Mouse (Mus musculus) G1E-ER4 (cell line): ENCODE data around the gene Cd40. TPM values are rescaled to one million over a fixed set of nuclear protein-coding genes. Genes with fewer than 3 reads are reported as not detected.

ENCODE experiments used
- GATA1 ChIP-seq: IDR thresholded peaks from one replicate; pipeline ENCODE4 v1.8.0; 2012; ENCODE audit warnings: low read length, inconsistent platforms
- polyA plus RNA-seq: library from polyadenylated mRNA; stranded (reverse); fragments of >175 nt; gene quantifications from 2 replicates; pipeline ENCODE4 v1.2.3, GENCODE M21; 2012

Cd40 gene
- polyA plus RNA-seq, 1 experiment = not detected

- TF ChIP-seq GATA1 = no peak
Observed at GRCm38 (mm10) chr2:165078605-165079004, 23.2 kb downstream of the Cd40 start.

DNA sequence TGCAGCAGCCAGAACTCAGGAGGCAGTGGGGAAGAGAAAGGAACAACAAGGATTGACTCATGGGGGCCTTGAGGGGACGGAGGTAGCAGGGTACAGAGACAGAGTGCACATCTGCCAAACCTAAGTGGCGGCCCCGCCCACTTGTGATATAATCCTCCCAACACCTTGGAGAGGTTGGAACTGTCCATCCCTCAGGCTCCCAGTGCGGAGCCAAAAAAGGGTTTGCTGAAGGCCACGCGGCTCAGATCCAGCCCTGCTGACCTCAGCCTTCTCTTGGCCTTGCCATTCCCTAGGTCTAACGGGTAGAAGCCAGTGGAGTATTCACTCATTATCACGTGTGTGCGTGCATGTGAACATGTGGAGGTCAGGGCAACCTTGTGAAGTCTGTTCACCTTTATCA lies 25.2 kb downstream of the Cd40 start:
- no peak for TF ChIP-seq GATA1

- TF ChIP-seq GATA1 = no peak
Observed at GRCm38 (mm10) chr2:165081257-165081656, 25.8 kb downstream of the Cd40 start.

GRCm38 (mm10) chr2:165086634-165087033 lies 31.2 kb downstream of the Cd40 start:
- no peak for TF ChIP-seq GATA1

DNA sequence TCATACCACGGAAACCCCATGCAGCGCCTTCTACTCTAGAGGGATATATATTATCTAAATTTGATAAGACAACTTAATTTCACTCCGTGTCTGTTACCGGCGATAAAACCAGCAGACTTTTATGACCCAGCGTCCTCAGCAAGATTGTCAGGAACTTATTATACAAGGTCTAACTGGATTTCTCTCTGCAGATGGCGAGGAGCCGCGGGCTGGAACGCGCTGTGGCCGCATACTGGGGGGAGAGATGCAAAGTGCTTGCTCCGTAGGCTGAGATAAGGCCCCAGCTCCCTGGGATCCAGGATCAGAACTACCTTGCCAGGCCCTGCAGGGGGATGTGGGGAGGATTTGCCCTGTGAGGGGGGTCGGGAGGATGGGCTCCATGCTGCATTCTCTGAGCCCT lies 34.0 kb downstream of the Cd40 start:
- no peak for TF ChIP-seq GATA1

DNA sequence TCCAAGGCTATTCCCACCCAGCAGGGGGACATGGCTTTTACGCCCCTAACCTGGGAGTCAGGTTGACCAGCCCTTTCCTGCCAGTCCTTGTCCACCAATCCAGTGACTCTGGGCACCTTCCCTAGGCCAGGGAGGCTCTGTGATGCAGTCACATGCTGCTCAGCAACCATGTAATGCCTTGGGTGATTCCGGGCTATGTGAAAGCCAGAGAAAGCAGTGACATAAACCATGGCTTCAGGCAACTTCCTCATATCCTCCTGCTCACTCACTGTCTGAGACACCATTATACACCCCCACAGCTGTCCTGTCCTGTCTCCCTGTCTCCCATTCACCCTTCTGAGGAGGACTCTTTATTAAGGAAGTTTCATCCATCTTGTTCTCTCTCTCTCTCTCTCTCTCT lies 35.2 kb downstream of the Cd40 start, which contains the start of gene 1700025C18Rik:
1700025C18Rik (minus strand) TSS at position 101 of the 400 bp plus-strand sequence.
- no peak for TF ChIP-seq GATA1

DNA sequence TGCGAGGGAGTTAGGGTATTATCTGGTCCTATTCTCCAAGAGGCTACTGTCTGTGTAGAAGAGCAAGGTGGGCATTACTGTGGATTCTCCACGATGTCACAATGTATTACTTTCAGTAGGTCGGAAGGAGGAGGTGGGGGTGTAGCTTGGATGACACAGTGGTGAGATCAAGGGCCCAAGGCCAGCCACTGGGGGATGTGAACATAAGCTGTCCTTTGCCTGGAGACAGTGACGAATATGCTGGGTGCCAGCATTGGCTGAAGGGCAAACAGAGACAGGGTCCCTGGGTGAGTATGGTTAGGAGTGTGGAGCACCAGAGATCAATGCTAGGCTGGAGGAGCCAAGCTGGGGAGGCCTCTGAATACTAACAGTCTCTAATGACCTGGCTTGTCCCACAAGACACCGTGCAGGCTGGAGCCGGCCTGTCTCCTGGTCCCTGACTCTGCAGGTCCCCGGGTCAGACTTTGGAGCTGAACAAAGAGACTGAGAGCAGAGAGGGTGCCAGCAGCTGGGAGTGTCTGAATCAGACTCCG lies 36.1 kb downstream of the Cd40 start:
- no peak for TF ChIP-seq GATA1

- no peak for TF ChIP-seq GATA1
Observed at GRCm38 (mm10) chr2:165092393-165092792, 37.0 kb downstream of the Cd40 start.

DNA sequence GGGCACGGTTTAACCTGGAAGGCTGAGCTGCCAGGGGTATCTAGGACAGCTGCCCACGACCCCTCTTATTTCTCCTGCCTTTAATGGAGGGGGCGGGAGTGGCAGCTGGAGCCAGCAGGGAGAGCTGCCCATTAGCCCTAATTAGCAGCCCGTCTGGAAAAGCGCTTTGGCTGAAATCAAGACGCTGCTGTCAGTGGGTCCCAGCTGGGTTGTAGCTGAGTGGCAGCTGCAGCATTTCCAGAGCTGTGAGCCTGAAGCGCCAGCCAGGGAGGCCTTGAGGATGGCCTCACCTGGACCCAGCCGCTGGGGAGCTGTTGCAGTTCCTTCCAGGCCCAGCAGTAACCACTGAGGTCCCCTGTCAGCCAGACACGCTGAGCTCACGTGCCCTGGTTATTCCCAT lies 40.9 kb downstream of the Cd40 start:
- TF ChIP-seq GATA1 = no peak

GRCm38 (mm10) chr2:165098861-165099260 lies 43.4 kb downstream of the Cd40 start:
- TF ChIP-seq GATA1 = no peak

GRCm38 (mm10) chr2:165100749-165101148 lies 45.3 kb downstream of the Cd40 start:
- TF ChIP-seq GATA1 = no peak

DNA sequence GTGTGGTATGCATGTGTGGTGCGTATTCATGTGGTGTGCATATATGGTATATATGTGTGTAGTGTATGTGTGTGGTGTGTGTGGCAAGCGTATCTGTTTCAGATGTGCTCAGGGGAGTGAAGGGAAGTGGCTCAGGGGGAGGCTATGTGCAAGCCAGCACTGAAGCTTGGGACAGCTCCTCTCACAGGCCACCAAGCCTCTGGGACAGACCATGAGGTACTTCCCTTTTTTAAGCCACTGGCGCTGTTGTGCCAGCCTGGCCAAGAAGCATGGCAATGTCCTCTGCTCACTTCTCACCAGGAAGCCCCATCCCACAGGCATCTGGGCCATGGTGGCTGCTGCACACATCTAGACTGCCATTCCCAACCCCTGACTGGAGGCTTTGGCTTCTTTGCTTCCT lies 47.5 kb downstream of the Cd40 start:
- no peak for TF ChIP-seq GATA1

DNA sequence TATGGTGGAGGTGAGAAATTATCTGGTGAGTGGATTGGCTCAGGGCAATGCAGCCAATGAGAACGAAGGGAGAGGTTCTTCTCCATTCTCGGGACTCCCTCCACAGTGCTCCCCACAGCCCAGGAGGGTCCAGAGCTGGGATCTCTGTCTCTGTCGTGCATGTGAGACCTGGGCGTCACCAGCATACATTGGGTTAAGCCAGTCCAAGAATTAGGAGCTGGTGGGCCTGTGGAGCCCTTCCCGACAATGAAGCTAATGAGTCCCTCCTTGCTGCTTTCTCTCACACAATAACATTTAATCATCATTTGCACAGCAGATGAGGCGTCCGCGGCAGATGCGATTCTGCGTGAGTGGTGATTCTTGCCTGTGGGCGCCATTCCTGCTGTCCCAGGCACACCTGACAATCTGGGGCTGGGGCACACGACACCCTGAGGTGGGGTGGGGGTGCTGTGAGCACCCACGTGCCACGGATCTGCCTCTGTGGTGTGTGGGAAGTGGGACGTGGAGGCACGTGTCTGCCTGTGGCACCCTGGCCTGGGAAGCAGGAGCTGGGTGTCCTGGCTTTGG lies 50.2 kb downstream of the Cd40 start:
- no peak for TF ChIP-seq GATA1

DNA sequence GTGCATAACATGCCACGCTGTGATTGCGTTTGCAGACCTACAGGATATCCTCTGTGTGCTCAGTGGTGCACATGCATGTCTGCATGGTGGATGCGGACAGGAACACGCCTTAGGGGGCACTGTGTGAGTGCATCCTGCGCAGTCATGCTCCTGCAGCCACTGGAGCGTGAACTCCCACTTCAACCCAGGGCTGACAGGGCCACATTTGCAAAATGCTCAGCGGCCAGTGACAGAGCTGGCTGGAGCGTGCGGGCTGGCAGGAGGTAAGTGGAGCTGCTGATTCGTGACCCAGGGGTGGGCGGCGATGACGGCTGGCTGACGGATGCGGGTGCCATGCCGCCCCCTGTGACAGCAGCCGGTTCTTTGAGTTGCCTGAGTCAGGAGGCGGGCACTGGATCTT lies 51.2 kb downstream of the Cd40 start:
- TF ChIP-seq GATA1 = no peak

- no peak for TF ChIP-seq GATA1
Observed at GRCm38 (mm10) chr2:165112149-165112548, 56.7 kb downstream of the Cd40 start.

- TF ChIP-seq GATA1 = no peak
Observed at GRCm38 (mm10) chr2:165113733-165114132, 58.3 kb downstream of the Cd40 start.

DNA sequence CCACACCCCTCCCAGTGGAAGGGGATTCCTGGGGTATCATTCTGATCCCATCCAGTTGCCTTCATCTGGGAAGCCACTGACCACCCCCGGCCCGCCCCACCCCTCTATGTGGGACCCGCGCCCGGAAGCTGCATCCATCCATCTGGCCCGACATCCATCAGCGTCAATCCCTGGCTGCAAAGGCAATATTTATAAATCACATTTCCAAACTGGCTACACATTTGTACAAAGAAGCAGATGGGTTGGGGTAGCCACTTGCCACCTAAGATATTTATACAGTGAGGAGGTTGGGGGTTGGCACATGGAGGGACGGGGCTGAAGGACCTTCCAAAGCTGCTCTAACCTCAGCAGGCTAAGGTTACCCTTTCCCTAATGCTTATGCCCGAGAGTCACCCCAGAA lies 65.3 kb downstream of the Cd40 start:
- TF ChIP-seq GATA1 = no peak
